Mouse (Mus musculus): ENCODE data around the gene Capn5. TPM values are rescaled to one million over a fixed set of nuclear protein-coding genes. Genes with fewer than 3 reads are reported as not detected.

Capn5 gene
- polyA plus RNA-seq, 1 experiment from 2014 or later, result 5.0 TPM

- Histone ChIP-seq H3K9ac (ENCODE audit: low read depth, low read length) (no peak overlapping the region), H3K27me3 (replicated peaks; ENCODE audit: control insufficient read depth, insufficient read depth, low read length) (no peaks in the 10 kb centered on the region), H3K9me3 (ENCODE audit: control insufficient read depth, low read length) (no peaks in the 10 kb centered on the region), H3K36me3 (ENCODE audit: control insufficient read depth, insufficient read depth, low read length) (no peaks in the 10 kb centered on the region), H3K27ac (replicated peaks; ENCODE audit: low read depth, low read length) (no peak overlapping the region), H3K4me1 (ENCODE audit: control insufficient read depth, insufficient read depth, low read length) (0 out of 2 replicates have a peak, but pooled peaks cover 6% of the 10 kb centered on the region), H3K4me3 (ENCODE audit: low read depth, low read length) (no peak overlapping the region), H3K4me2 (ENCODE audit: low read depth, low read length) (no peak overlapping the region)
- ATAC-seq (ENCODE audit: low read depth), result no peak
- no peak for DNase-seq (ENCODE audit: low spot score)
- WGBS, result 32% methylated on average over 2 of the region's 2 CpGs
Observed at GRCm38 (mm10) chr7:98140597-98140996, 37.5 kb downstream of the Capn5 start.

GRCm38 (mm10) chr7:98139216-98139615 lies 38.9 kb downstream of the Capn5 start:
- no peak overlapping the region for H3K4me2 ChIP-seq (ENCODE audit: low read depth, low read length)
- WGBS, result 26% methylated on average over 9 of the region's 9 CpGs
- H3K27ac ChIP-seq (replicated peaks; ENCODE audit: low read depth, low read length), result no peak overlapping the region
- no peak for ATAC-seq (ENCODE audit: low read depth)
- H3K4me3 ChIP-seq (ENCODE audit: low read depth, low read length), result no peak overlapping the region
- no peak for DNase-seq (ENCODE audit: low spot score)
- H3K27me3 ChIP-seq (replicated peaks; ENCODE audit: control insufficient read depth, insufficient read depth, low read length), result no peaks in the 10 kb centered on the region
- 0 out of 2 replicates have a peak, but pooled peaks cover 6% of the 10 kb centered on the region for H3K4me1 ChIP-seq (ENCODE audit: control insufficient read depth, insufficient read depth, low read length)
- H3K9me3 ChIP-seq (ENCODE audit: control insufficient read depth, low read length), result no peaks in the 10 kb centered on the region
- H3K36me3 ChIP-seq (ENCODE audit: control insufficient read depth, insufficient read depth, low read length), result no peaks in the 10 kb centered on the region
- H3K9ac ChIP-seq (ENCODE audit: low read depth, low read length), result no peak overlapping the region

GRCm38 (mm10) chr7:98137995-98138394 lies 40.1 kb downstream of the Capn5 start:
- WGBS, result 67% methylated on average over 2 of the region's 2 CpGs
- H3K9me3 ChIP-seq (ENCODE audit: control insufficient read depth, low read length), result no peaks in the 10 kb centered on the region
- H3K27ac ChIP-seq (replicated peaks; ENCODE audit: low read depth, low read length), result no peak overlapping the region
- H3K27me3 ChIP-seq (replicated peaks; ENCODE audit: control insufficient read depth, insufficient read depth, low read length), result no peaks in the 10 kb centered on the region
- H3K4me3 ChIP-seq (ENCODE audit: low read depth, low read length), result no peak overlapping the region
- ATAC-seq (ENCODE audit: low read depth) (peak; percentile 50; the same call in 1 of the 2 replicates), DNase-seq (ENCODE audit: low spot score) (no peak)
- no peaks in the 10 kb centered on the region for H3K36me3 ChIP-seq (ENCODE audit: control insufficient read depth, insufficient read depth, low read length)
- no peak overlapping the region for H3K4me2 ChIP-seq (ENCODE audit: low read depth, low read length)
- H3K9ac ChIP-seq (ENCODE audit: low read depth, low read length), result no peak overlapping the region
- H3K4me1 ChIP-seq (ENCODE audit: control insufficient read depth, insufficient read depth, low read length), result 0 out of 2 replicates have a peak, but pooled peaks cover 6% of the 10 kb centered on the region

GRCm38 (mm10) chr7:98137583-98137982 lies 40.5 kb downstream of the Capn5 start:
- Histone ChIP-seq H3K9ac (ENCODE audit: low read depth, low read length) (no peak overlapping the region), H3K4me1 (ENCODE audit: control insufficient read depth, insufficient read depth, low read length) (0 out of 2 replicates have a peak, but pooled peaks cover 6% of the 10 kb centered on the region), H3K27me3 (replicated peaks; ENCODE audit: control insufficient read depth, insufficient read depth, low read length) (no peaks in the 10 kb centered on the region), H3K36me3 (ENCODE audit: control insufficient read depth, insufficient read depth, low read length) (no peaks in the 10 kb centered on the region), H3K9me3 (ENCODE audit: control insufficient read depth, low read length) (no peaks in the 10 kb centered on the region), H3K27ac (replicated peaks; ENCODE audit: low read depth, low read length) (no peak overlapping the region), H3K4me2 (ENCODE audit: low read depth, low read length) (no peak overlapping the region), H3K4me3 (ENCODE audit: low read depth, low read length) (no peak overlapping the region)
- 56% methylated on average over 3 of the region's 3 CpGs for WGBS
- DNase-seq (ENCODE audit: low spot score), result no peak
- ATAC-seq (ENCODE audit: low read depth), result 0 out of 2 replicates have a peak, but pooled peaks have one; percentile 14

- Histone ChIP-seq H3K9me3 (ENCODE audit: control insufficient read depth, low read length) (no peaks in the 10 kb centered on the region), H3K9ac (ENCODE audit: low read depth, low read length) (no peak overlapping the region), H3K27ac (replicated peaks; ENCODE audit: low read depth, low read length) (no peak overlapping the region), H3K4me2 (ENCODE audit: low read depth, low read length) (no peak overlapping the region), H3K36me3 (ENCODE audit: control insufficient read depth, insufficient read depth, low read length) (no peaks in the 10 kb centered on the region), H3K4me3 (ENCODE audit: low read depth, low read length) (no peak overlapping the region), H3K27me3 (replicated peaks; ENCODE audit: control insufficient read depth, insufficient read depth, low read length) (no peaks in the 10 kb centered on the region), H3K4me1 (ENCODE audit: control insufficient read depth, insufficient read depth, low read length) (no peaks in the 10 kb centered on the region)
- DNase-seq (ENCODE audit: low spot score) (no peak), ATAC-seq (ENCODE audit: low read depth) (no peak)
- WGBS, result 96% methylated on average over 8 of the region's 8 CpGs
Observed at GRCm38 (mm10) chr7:98131751-98132150, 46.3 kb downstream of the Capn5 start.

GRCm38 (mm10) chr7:98125473-98125872 lies 52.6 kb downstream of the Capn5 start:
- H3K9ac ChIP-seq (ENCODE audit: low read depth, low read length), result no peak overlapping the region
- ATAC-seq (ENCODE audit: low read depth) (no peak), DNase-seq (ENCODE audit: low spot score) (no peak)
- H3K4me2 ChIP-seq (ENCODE audit: low read depth, low read length), result no peak overlapping the region
- H3K27ac ChIP-seq (replicated peaks; ENCODE audit: low read depth, low read length), result no peak overlapping the region
- H3K36me3 ChIP-seq (ENCODE audit: control insufficient read depth, insufficient read depth, low read length), result no peaks in the 10 kb centered on the region
- H3K9me3 ChIP-seq (ENCODE audit: control insufficient read depth, low read length), result no peaks in the 10 kb centered on the region
- H3K4me1 ChIP-seq (ENCODE audit: control insufficient read depth, insufficient read depth, low read length), result no peaks in the 10 kb centered on the region
- 35% methylated on average over 5 of the region's 5 CpGs for WGBS
- H3K4me3 ChIP-seq (ENCODE audit: low read depth, low read length), result no peak overlapping the region
- no peaks in the 10 kb centered on the region for H3K27me3 ChIP-seq (replicated peaks; ENCODE audit: control insufficient read depth, insufficient read depth, low read length)

- WGBS, result 51% methylated on average over 5 of the region's 5 CpGs
- H3K36me3 ChIP-seq (ENCODE audit: control insufficient read depth, insufficient read depth, low read length), result no peaks in the 10 kb centered on the region
- H3K9me3 ChIP-seq (ENCODE audit: control insufficient read depth, low read length), result no peaks in the 10 kb centered on the region
- no peak overlapping the region for H3K4me2 ChIP-seq (ENCODE audit: low read depth, low read length)
- no peak overlapping the region for H3K9ac ChIP-seq (ENCODE audit: low read depth, low read length)
- H3K4me3 ChIP-seq (ENCODE audit: low read depth, low read length), result no peak overlapping the region
- ATAC-seq (ENCODE audit: low read depth), result no peak
- DNase-seq (ENCODE audit: low spot score), result no peak
- no peaks in the 10 kb centered on the region for H3K4me1 ChIP-seq (ENCODE audit: control insufficient read depth, insufficient read depth, low read length)
- no peaks in the 10 kb centered on the region for H3K27me3 ChIP-seq (replicated peaks; ENCODE audit: control insufficient read depth, insufficient read depth, low read length)
- no peak overlapping the region for H3K27ac ChIP-seq (replicated peaks; ENCODE audit: low read depth, low read length)
Observed at GRCm38 (mm10) chr7:98124701-98125100, 53.4 kb downstream of the Capn5 start.

GRCm38 (mm10) chr7:98121673-98122072 lies 56.4 kb downstream of the Capn5 start:
- no peaks in the 10 kb centered on the region for H3K36me3 ChIP-seq (ENCODE audit: control insufficient read depth, insufficient read depth, low read length)
- H3K9me3 ChIP-seq (ENCODE audit: control insufficient read depth, low read length), result no peaks in the 10 kb centered on the region
- no peak overlapping the region for H3K4me2 ChIP-seq (ENCODE audit: low read depth, low read length)
- 76% methylated on average over 8 of the region's 8 CpGs for WGBS
- H3K9ac ChIP-seq (ENCODE audit: low read depth, low read length), result no peak overlapping the region
- H3K4me3 ChIP-seq (ENCODE audit: low read depth, low read length), result no peak overlapping the region
- DNase-seq (ENCODE audit: low spot score) (no peak), ATAC-seq (ENCODE audit: low read depth) (no peak)
- H3K4me1 ChIP-seq (ENCODE audit: control insufficient read depth, insufficient read depth, low read length), result peaks cover 2% of the 10 kb centered on the region; the same call in 1 of the 2 replicates
- no peak overlapping the region for H3K27ac ChIP-seq (replicated peaks; ENCODE audit: low read depth, low read length)
- H3K27me3 ChIP-seq (replicated peaks; ENCODE audit: control insufficient read depth, insufficient read depth, low read length), result no peaks in the 10 kb centered on the region

- WGBS, result 84% methylated on average over 3 of the region's 3 CpGs
- no peak overlapping the region for H3K27ac ChIP-seq (replicated peaks; ENCODE audit: low read depth, low read length)
- no peaks in the 10 kb centered on the region for H3K9me3 ChIP-seq (ENCODE audit: control insufficient read depth, low read length)
- no peak overlapping the region for H3K4me2 ChIP-seq (ENCODE audit: low read depth, low read length)
- no peak overlapping the region for H3K4me3 ChIP-seq (ENCODE audit: low read depth, low read length)
- H3K36me3 ChIP-seq (ENCODE audit: control insufficient read depth, insufficient read depth, low read length), result no peaks in the 10 kb centered on the region
- H3K9ac ChIP-seq (ENCODE audit: low read depth, low read length), result no peak overlapping the region
- ATAC-seq (ENCODE audit: low read depth) (no peak), DNase-seq (ENCODE audit: low spot score) (no peak)
- H3K4me1 ChIP-seq (ENCODE audit: control insufficient read depth, insufficient read depth, low read length), result peaks cover 4% of the 10 kb centered on the region; the same call in 1 of the 2 replicates
- H3K27me3 ChIP-seq (replicated peaks; ENCODE audit: control insufficient read depth, insufficient read depth, low read length), result no peaks in the 10 kb centered on the region
Observed at GRCm38 (mm10) chr7:98121241-98121640, 56.8 kb downstream of the Capn5 start.

Data from embryonic facial prominence, embryonic 14.5 days (tissue).